Mouse (Mus musculus): ENCODE data around the gene Agrp.
"Not testable (repeated sequence)": the region's sequence is repeated elsewhere in the genome, so short reads cannot be mapped to it uniquely, and the experiment has no call there.

Agrp gene

DNA sequence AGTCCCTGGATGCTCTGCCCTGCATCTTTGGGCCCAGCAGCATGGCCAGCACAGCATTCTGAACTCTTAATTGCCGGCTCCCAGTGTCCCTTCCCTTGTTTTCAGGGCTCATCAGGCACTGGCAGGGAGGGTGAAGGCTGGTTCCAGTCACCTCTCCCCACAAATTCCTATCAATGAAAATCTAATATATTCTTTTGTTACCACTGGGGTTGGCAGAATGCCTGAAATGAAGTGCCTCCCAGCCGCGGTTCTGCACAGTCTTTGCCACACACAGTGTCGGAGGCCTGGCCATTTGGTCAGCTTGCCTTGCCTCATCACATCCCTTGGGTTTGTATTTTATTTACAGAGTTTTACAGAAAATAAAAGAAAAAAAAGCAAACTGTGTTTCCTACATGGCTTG lies 15.4 kb downstream of the Agrp start:
- DNase-seq = no peak

- DNase-seq = no peak
These were observed 16.1 kb downstream of the Agrp start for GRCm38 (mm10) chr8:105620946-105621720.

- no peak for DNase-seq
These were observed 17.0 kb downstream of the Agrp start for GRCm38 (mm10) chr8:105620211-105620610.

- DNase-seq = no peak
These were observed 18.2 kb downstream of the Agrp start for GRCm38 (mm10) chr8:105618892-105619591.

DNA sequence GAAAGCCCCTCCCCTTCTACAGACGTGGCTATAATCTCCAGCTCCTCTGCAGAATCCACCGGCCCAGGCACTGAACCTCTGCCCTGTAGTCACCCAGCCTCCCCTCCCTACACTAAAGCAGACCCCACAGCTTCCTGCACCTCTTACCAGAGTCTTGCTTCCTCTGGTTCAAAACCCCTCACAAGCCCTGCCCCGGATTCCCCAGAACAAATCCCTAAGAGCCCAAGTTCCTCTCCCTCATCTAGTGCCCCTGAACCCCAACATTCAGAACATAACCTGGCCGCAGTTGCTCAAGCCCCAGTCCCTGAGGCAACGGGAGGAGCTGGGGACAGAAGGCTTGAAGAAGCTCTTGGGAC lies 18.9 kb downstream of the Agrp start:
- DNase-seq = no peak

DNA sequence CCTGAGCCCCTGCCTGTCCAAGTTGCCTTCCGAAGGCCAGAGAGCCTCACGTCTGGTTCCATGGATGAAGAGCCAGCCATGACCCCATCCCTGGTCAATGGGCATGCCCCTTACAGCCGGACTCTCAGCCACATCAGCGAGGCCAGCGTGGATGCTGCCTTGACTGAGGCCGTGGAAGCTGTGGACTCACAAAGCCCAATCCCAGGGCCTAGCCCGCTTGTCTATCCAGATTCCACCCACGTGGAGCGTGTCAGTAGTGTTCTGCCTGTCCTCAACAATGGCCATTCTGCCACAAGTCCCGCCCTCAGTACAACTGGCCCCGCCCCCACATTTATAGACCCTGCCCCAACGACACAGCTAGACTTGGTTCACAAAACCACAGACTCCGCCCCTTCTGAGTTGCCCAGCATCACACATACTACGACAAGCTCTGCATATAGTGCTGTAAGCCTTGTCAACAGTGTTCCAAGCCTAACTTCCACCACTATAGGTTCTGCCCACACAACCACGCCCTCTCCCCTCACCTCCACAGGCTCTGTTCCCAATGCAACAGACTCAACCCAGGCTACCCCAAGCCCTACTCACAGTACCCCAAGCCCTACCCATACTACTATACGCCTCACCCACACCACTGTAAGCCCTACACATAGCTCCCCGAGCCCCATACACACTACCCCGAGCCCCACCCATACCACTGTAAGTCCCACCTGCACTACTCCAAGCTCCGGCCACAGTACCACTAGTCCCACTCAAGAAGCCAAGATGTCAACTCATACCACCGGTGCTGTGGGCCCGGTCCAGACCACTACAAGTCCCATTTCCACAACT lies 19.5 kb downstream of the Agrp start:
- DNase-seq = no peak

DNA sequence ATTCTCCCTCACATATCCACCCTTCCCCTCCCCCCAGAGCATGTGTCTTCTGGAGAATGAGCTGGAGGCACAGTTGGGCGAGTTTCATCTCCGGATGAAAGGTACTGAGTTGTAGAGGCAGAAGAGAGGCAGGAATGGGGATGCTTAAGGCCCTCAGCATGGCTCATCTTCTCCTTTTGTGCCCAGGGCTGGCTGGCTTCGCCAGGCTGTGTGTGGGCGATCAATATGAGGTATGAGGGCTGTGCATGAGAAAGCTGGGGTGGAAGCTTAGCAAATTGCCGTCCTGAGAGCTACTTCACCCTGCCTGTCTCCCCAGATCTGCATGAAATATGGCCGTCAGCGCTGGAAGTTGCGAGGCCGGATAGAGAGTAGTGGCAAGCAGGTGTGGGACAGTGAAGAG lies 21.3 kb downstream of the Agrp start:
- no peak for DNase-seq

GRCm38 (mm10) chr8:105613830-105614511 lies 23.2 kb downstream of the Agrp start:
- DNase-seq = peak; percentile 90 to 94

DNA sequence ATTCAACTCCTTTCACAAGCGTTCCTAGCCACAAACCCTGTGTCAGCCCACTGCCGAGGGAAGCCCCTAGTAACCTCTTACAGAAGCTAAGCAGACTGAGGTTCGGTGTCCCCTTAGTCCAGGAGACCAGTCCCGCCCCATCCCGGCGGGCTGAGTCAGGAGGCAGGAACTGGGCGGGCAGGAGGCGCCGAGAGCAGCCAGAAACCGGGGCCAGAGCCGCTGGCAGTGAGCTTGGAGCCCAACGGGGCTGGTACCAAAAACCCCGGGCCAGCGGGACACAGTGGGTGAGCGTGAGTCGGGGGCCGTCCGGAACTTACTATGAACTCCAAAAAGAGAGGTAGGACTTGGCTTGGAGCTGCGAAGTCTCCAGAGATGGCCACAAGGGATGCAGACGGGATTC lies 24.2 kb downstream of the Agrp start:
- DNase-seq = peak; percentile 74 to 81

DNA sequence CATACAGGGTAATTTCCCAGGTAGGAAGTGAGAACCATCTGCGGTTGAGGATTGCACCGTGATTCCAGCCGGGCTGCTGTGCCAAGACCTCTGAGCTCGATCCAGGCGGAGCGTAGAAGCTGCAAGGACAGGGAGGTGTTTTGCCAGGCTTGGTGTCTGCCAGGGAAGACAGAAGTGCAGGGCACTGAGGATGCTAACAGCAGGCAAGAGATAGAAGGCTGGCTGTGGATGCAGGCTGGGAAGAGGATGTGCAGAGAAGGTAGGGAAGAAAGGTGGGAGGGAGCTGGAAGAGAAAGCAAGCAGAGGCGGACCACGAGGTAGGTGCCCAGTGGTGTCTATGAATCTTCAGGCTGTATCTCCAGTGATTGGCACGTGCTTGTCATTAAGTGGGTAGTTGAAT lies 25.4 kb downstream of the Agrp start:
- no peak for DNase-seq

- no peak for DNase-seq
These were observed 27.4 kb downstream of the Agrp start for GRCm38 (mm10) chr8:105609771-105610170.

- DNase-seq = no peak
These were observed 27.8 kb downstream of the Agrp start for GRCm38 (mm10) chr8:105609355-105609754.

DNA sequence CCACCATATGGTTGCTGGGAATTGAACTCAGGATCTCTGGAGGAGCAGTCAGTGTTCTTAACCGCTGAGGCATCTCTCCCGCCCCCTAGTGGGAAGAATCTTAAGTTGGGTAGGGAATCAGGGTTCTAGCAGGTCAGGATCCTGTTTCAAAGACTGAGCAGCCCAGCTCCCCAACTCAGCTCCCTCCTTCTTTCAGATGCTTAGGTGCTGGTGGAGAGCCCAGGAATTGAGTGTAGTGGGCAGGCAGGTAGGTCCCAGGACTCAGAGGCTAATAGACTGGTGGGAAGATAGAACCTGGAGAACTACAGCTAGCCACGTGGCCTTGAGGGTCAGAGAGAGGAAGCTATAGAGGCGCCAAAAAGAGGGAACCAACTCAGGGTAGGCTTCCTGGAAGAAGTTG lies 29.5 kb downstream of the Agrp start:
- peak in 1 of 2 experiments; percentile 64 for DNase-seq

DNA sequence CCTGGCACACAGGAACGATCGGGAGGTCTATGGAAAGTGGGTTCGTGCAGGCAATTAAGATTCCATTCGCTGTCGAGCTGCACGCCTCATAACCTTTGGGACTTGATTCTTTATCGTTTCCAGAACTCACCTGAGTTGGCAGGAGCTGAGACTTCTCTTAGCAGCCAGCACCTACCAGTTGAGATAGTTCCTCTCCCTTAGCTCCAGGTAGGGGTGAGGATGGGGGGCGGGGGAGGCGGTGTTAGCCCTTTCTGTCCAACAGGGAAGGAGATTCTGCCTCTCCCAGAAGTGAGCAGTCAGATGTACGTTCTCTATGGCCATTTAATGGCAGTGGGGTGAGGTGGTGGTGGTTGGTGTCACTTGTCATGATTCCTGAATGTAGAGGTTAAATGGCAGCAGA lies 30.1 kb downstream of the Agrp start:
- no peak for DNase-seq

DNA sequence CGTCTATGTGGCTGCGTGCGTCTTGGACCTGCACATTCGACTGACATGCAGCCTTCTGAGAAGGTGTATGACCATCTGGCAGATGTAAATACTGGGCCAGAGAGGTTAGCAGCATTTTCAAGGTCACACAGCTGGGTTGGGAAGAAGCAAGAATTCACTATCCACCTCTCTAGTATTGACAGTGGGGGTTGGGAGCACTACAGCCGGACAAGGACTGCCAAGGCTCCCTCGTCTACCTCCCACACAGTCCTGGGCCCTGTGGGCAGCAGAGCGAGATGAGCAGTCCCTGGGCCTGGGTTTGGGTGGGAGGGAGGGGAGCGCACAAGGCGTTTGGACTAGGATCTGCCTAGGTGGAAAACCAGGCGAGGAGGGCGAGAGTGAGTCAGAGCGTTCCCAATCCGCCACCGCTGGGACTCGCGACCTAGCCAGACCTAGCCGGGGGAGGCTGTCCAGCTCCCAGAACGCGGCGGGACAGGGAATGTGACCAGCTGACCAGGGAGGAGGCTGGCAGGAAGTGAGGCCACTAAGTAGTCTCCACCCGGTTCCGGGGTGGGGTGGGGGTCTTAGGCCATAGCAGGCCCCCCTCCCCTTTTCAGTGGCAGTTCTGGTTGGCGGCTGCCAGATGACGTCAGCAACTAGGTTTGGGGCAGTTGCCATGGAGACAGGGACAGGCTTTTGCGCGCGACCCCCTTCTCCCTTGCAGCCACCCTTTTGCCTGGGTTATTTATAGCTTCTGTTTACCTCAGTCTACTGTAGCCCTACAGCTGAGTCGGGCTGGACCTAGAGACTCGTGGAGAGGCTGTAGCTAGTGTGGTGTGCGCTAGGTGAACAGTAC lies 30.8 kb downstream of the Agrp start:
- peak; percentile 91 to 96 for DNase-seq

- peak; percentile 56 to 65 for DNase-seq
These were observed 31.6 kb downstream of the Agrp start for GRCm38 (mm10) chr8:105605491-105606188.

- DNase-seq = peak; percentile 86 to 90
These were observed 32.3 kb downstream of the Agrp start, which contains the start of gene Ripor1 for GRCm38 (mm10) chr8:105604804-105605381. Ripor1 (plus strand) TSS chr8:105605255.

DNA sequence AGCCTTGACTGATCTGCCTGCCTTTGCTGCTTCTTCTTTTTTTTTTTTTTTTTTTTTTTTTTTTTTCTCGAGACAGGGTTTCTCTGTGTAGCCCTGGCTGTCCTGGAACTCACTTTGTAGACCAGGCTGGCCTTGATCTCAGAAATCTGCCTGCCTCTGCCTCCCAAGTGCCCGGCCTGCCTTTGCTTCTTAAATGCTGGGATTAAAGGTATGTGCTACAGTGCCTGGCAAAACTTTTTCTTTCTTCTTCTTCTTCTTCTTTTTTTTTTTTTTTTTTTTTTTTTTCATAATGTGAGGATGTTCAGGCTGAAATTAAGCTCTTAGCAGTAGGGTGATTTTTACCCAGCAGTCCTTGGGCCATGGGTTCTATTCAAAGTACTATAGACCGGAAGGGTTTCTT lies 34.7 kb downstream of the Agrp start:
- DNase-seq = not testable (repeated sequence)

GRCm38 (mm10) chr8:105601301-105601700 lies 35.9 kb downstream of the Agrp start:
- no peak for DNase-seq

- no peak for DNase-seq
These were observed 38.4 kb downstream of the Agrp start for GRCm38 (mm10) chr8:105598777-105599176.

All from lung, postnatal 4 days (tissue).